Mouse (Mus musculus) hindbrain, embryonic 12.5 days (tissue): ENCODE results near the gene Aspscr1. TPM values are rescaled to one million over a fixed set of nuclear protein-coding genes. Genes with fewer than 3 reads are reported as not detected.

Experiments
- ATAC-seq: fragments of 200-750 bp; cut with Nextera tagmentation; 2 replicates; pipeline ENCODE4 v1.8.0; 2017; ENCODE audit warnings: moderate TSS enrichment; ENCODE audit not compliant: low FRiP score
- H3K27ac ChIP-seq: fragments of 300-500 bp; sonication (generic); 2 replicates; pipeline ENCODE4 v1.5.1; 2016; ENCODE audit warnings: mild to moderate bottlenecking
- H3K27me3 ChIP-seq: fragments of 300-500 bp; sonication (generic); 2 replicates; pipeline ENCODE4 v1.6.1; 2016; ENCODE audit warnings: mild to moderate bottlenecking
- H3K36me3 ChIP-seq: fragments of 300-500 bp; sonication (generic); 2 replicates; pipeline ENCODE4 v1.6.1; 2016; ENCODE audit warnings: mild to moderate bottlenecking
- H3K4me1 ChIP-seq: fragments of 300-500 bp; sonication (generic); 2 replicates; pipeline ENCODE4 v1.6.1; 2016
- H3K4me2 ChIP-seq: fragments of 300-500 bp; sonication (generic); replicated peaks from 2 replicates; pipeline ENCODE4 v1.6.1; 2016; ENCODE audit warnings: mild to moderate bottlenecking
- H3K4me3 ChIP-seq: fragments of 300-500 bp; sonication (generic); 2 replicates; pipeline ENCODE4 v1.5.1; 2016; ENCODE audit warnings: mild to moderate bottlenecking
- H3K9ac ChIP-seq: fragments of 300-500 bp; sonication (generic); 2 replicates; pipeline ENCODE4 v1.6.1; 2016; ENCODE audit warnings: mild to moderate bottlenecking, moderate library complexity
- H3K9me3 ChIP-seq: fragments of 300-500 bp; sonication (generic); replicated peaks from 2 replicates; pipeline ENCODE4 v1.6.1; 2016; ENCODE audit warnings: mild to moderate bottlenecking
- WGBS: fragments of 180-500 bp; shearing (Covaris S2); methylation state at CpG from one replicate; pipeline ENCODE4 v1.1.7; 2016; 5-methylcytosine and 5-hydroxymethylcytosine counted together
- microRNA-seq: library from miRNA; unstranded; fragments of <30 nt; microRNA quantifications from one replicate; pipeline ENCODE4, GENCODE M21; 2017
- polyA plus RNA-seq: library from polyadenylated mRNA; unstranded; fragments of >200 nt; fragmentation: Nextera tagmentation; extraction: Ambion mirVana; gene quantifications from 2 replicates; pipeline ENCODE4 v1.2.1, GENCODE M21; 2016

Gene Aspscr1
- polyA plus RNA-seq, 1 experiment from 2014 or later, result 151 TPM

- Histone ChIP-seq H3K4me1 (no peaks in the 10 kb centered on the region), H3K27ac (no peak overlapping the region), H3K4me3 (no peak overlapping the region), H3K9me3 (no peaks in the 10 kb centered on the region), H3K36me3 (no peaks in the 10 kb centered on the region), H3K9ac (no peak overlapping the region), H3K27me3 (0 out of 2 replicates have a peak, but pooled peaks cover 3% of the 10 kb centered on the region), H3K4me2 (no peak overlapping the region)
- no peak for ATAC-seq
- 90% methylated on average over 5 of the region's 5 CpGs for WGBS
Measured at GRCm38 (mm10) chr11:120740981-120741380, 68.2 kb downstream of the Aspscr1 start.

- no peak overlapping the region for H3K27ac ChIP-seq
- no peaks in the 10 kb centered on the region for H3K9me3 ChIP-seq
- no peaks in the 10 kb centered on the region for H3K36me3 ChIP-seq
- H3K4me1 ChIP-seq, result no peaks in the 10 kb centered on the region
- 81% methylated on average over 7 of the region's 7 CpGs for WGBS
- H3K4me2 ChIP-seq, result no peak overlapping the region
- H3K4me3 ChIP-seq, result no peak overlapping the region
- no peak for ATAC-seq
- 0 out of 2 replicates have a peak, but pooled peaks cover 3% of the 10 kb centered on the region for H3K27me3 ChIP-seq
- no peak overlapping the region for H3K9ac ChIP-seq
Measured at GRCm38 (mm10) chr11:120744121-120744701, 71.4 kb downstream of the Aspscr1 start.

DNA sequence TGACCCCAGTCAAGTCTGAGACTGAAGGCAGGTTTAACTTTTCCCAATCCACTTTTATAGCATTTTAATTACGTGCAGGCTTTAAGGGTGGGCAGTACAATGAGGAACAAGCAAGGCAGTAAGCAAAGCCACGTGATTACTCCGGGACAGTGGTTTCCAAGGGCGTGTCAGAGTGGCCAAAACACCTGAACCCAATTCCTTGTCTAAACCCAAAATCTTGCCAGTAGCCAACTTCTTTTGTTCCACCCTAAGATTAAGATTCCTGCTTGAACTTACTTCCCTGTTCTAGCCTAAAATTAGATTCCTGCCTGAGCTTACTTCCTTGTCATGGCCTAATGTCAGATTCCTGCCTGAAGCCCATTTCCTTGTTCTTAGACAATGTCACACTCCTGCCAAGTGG is 75.2 kb downstream of the Aspscr1 start:
- no peak overlapping the region for H3K4me2 ChIP-seq
- H3K36me3 ChIP-seq, result no peaks in the 10 kb centered on the region
- no peaks in the 10 kb centered on the region for H3K9me3 ChIP-seq
- H3K4me1 ChIP-seq, result no peaks in the 10 kb centered on the region
- no peak overlapping the region for H3K27ac ChIP-seq
- WGBS, result 84% methylated on average over 4 of the region's 4 CpGs
- no peak for ATAC-seq
- no peak overlapping the region for H3K4me3 ChIP-seq
- H3K9ac ChIP-seq, result no peak overlapping the region
- 0 out of 2 replicates have a peak, but pooled peaks cover 3% of the 10 kb centered on the region for H3K27me3 ChIP-seq

GRCm38 (mm10) chr11:120749430-120749829 is 76.7 kb downstream of the Aspscr1 start:
- Histone ChIP-seq H3K36me3 (no peaks in the 10 kb centered on the region), H3K27ac (no peak overlapping the region), H3K4me2 (no peak overlapping the region), H3K9ac (no peak overlapping the region), H3K27me3 (0 out of 2 replicates have a peak, but pooled peaks cover 3% of the 10 kb centered on the region), H3K9me3 (no peaks in the 10 kb centered on the region), H3K4me3 (no peak overlapping the region), H3K4me1 (no peaks in the 10 kb centered on the region)
- no peak for ATAC-seq
- WGBS, result 64% methylated on average over 8 of the region's 8 CpGs

DNA sequence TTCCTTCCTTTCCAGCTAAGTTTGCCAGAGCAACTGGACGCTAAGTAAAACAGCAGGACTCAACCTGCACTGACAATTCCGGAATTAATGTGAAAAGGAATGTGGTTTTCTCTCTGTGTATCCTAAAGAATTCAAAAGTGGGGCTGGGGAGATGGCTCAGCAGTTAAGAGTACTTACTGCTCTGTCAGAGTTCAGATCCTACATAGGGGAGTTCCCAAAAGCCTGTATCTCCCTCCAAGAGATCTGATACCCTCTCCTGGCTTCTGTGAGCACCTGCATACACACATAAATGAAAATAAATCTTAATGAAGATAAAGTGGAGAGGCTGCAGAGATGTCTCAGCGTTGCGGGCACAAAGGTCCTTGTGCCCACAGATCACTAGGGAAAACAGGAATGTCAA is 78.8 kb downstream of the Aspscr1 start:
- H3K36me3 ChIP-seq, result no peaks in the 10 kb centered on the region
- H3K9me3 ChIP-seq, result no peaks in the 10 kb centered on the region
- no peaks in the 10 kb centered on the region for H3K27me3 ChIP-seq
- H3K4me1 ChIP-seq, result no peaks in the 10 kb centered on the region
- no peak overlapping the region for H3K4me3 ChIP-seq
- WGBS, result 81% methylated on average over 4 of the region's 4 CpGs
- no peak overlapping the region for H3K9ac ChIP-seq
- no peak overlapping the region for H3K27ac ChIP-seq
- no peak for ATAC-seq
- no peak overlapping the region for H3K4me2 ChIP-seq

Small RNA genes lying within 50 kb of the gene (microRNA-seq; reads per million reads assigned to microRNA genes)
- gene Mir6936, result 3.8 reads per million, percentile 6 among the genes with 10 or more reads in this experiment

Other genes starting within 250 kb of the Aspscr1 start
- 51.4 and 51.5 TPM in 2 replicates for gene Nploc4, start 235.3 kb upstream of the Aspscr1 start, polyA plus RNA-seq
- not detected in 2 replicates for gene Tspan10, start 230.3 kb upstream of the Aspscr1 start, polyA plus RNA-seq
- gene Pde6g, start 219.5 kb upstream of the Aspscr1 start, polyA plus RNA-seq, result not detected in 2 replicates
- gene Oxld1, start 214.9 kb upstream of the Aspscr1 start, polyA plus RNA-seq, result 10.6 and 11.3 TPM in 2 replicates
- 33.8 and 35.5 TPM in 2 replicates for gene Ccdc137, start 214.9 kb upstream of the Aspscr1 start, polyA plus RNA-seq
- gene Arl16, start 205.4 kb upstream of the Aspscr1 start, polyA plus RNA-seq, result 57.1 and 58.4 TPM in 2 replicates
- gene Mrpl12, start 188.4 kb upstream of the Aspscr1 start, polyA plus RNA-seq, result 104 and 108 TPM in 2 replicates
- gene Slc25a10, start 181.1 kb upstream of the Aspscr1 start, polyA plus RNA-seq, result 37.7 and 38.0 TPM in 2 replicates
- gene Gcgr, start 142.3 kb upstream of the Aspscr1 start, polyA plus RNA-seq, result 0.47 and 0.54 TPM in 2 replicates
- 210 and 219 TPM in 2 replicates for gene Mcrip1, start 123.2 kb upstream of the Aspscr1 start, polyA plus RNA-seq
- not detected in 2 replicates for gene Ppp1r27, start 121.8 kb upstream of the Aspscr1 start, polyA plus RNA-seq
- gene P4hb, start 99.7 kb upstream of the Aspscr1 start, polyA plus RNA-seq, result 473 and 486 TPM in 2 replicates
- gene Arhgdia, start 91.3 kb upstream of the Aspscr1 start, polyA plus RNA-seq, result 548 TPM in 2 replicates
- gene Alyref, start 74.6 kb upstream of the Aspscr1 start, polyA plus RNA-seq, result 539 and 588 TPM in 2 replicates
- gene Anapc11, start 74.6 kb upstream of the Aspscr1 start, polyA plus RNA-seq, result 153 and 170 TPM in 2 replicates
- gene Npb, start 64.5 kb upstream of the Aspscr1 start, polyA plus RNA-seq, result 1.0 and 1.3 TPM in 2 replicates
- 145 and 148 TPM in 2 replicates for gene Pcyt2, start 55.0 kb upstream of the Aspscr1 start, polyA plus RNA-seq
- 43.9 and 50.0 TPM in 2 replicates for gene Sirt7, start 47.7 kb upstream of the Aspscr1 start, polyA plus RNA-seq
- 40.1 TPM in 2 replicates for gene Mafg, start 39.4 kb upstream of the Aspscr1 start, polyA plus RNA-seq
- gene Pycr1, start 29.2 kb upstream of the Aspscr1 start, polyA plus RNA-seq, result 28.5 and 28.8 TPM in 2 replicates
- 0.39 and 0.60 TPM in 2 replicates for gene Myadml2, start 24.8 kb upstream of the Aspscr1 start, polyA plus RNA-seq
- 1.7 and 3.0 TPM in 2 replicates for gene Notum, start 11.8 kb upstream of the Aspscr1 start, polyA plus RNA-seq
- 106 and 113 TPM in 2 replicates for gene Cenpx, start 40.8 kb downstream of the Aspscr1 start, polyA plus RNA-seq
- gene Lrrc45, start 41.0 kb downstream of the Aspscr1 start, polyA plus RNA-seq, result 75.3 and 78.8 TPM in 2 replicates
- gene Rac3, start 48.5 kb downstream of the Aspscr1 start, polyA plus RNA-seq, result 98.4 and 99.9 TPM in 2 replicates
- 11.6 and 12.2 TPM in 2 replicates for gene Dcxr, start 54.3 kb downstream of the Aspscr1 start, polyA plus RNA-seq
- gene Cbr2, start 59.1 kb downstream of the Aspscr1 start, polyA plus RNA-seq, result 1.6 and 2.6 TPM in 2 replicates
- 3.0 and 4.0 TPM in 2 replicates for gene Hmga1b, start 89.8 kb downstream of the Aspscr1 start, polyA plus RNA-seq
- 68.5 and 70.1 TPM in 2 replicates for gene Rfng, start 111.2 kb downstream of the Aspscr1 start, polyA plus RNA-seq
- 223 and 232 TPM in 2 replicates for gene Gps1, start 111.3 kb downstream of the Aspscr1 start, polyA plus RNA-seq
- 54.5 and 60.0 TPM in 2 replicates for gene Dus1l, start 123.4 kb downstream of the Aspscr1 start, polyA plus RNA-seq
- 115 and 120 TPM in 2 replicates for gene Fasn, start 151.6 kb downstream of the Aspscr1 start, polyA plus RNA-seq